Mouse (Mus musculus) intestine, embryonic 14.5 days (tissue): ENCODE results near the gene Snx29. TPM values are rescaled to one million over a fixed set of nuclear protein-coding genes. Genes with fewer than 3 reads are reported as not detected.
A peak's percentile ranks its signal among the peaks of the same experiment; 100 is the strongest.

ENCODE experiments used
- ATAC-seq: fragments of 200-750 bp; cut with Nextera tagmentation; replicated peaks from 2 replicates; pipeline ENCODE4 v1.8.0; 2017; ENCODE audit warnings: low read depth, moderate number of reproducible peaks, moderate TSS enrichment, moderate library complexity; ENCODE audit not compliant: low FRiP score, low TSS enrichment
- DNase-seq: peaks from one replicate; pipeline ENCODE4 v3.0.0-alpha.2; 2018; ENCODE audit warnings: low spot score
- H3K27ac ChIP-seq: fragments of 300-500 bp; sonication (generic); 2 replicates; pipeline ENCODE4 v1.5.1; 2014; ENCODE audit warnings: low read depth, mild to moderate bottlenecking, control low read depth
- H3K27me3 ChIP-seq: fragments of 300-500 bp; sonication (generic); replicated peaks from 2 replicates; pipeline ENCODE4 v1.6.1; 2014; ENCODE audit warnings: low read length, control low read depth; ENCODE audit not compliant: control insufficient read depth, insufficient read depth
- H3K36me3 ChIP-seq: fragments of 300-500 bp; sonication (generic); 2 replicates; pipeline ENCODE4 v1.6.1; 2014; ENCODE audit warnings: low read length, control low read depth; ENCODE audit not compliant: control insufficient read depth, insufficient read depth
- H3K4me1 ChIP-seq: fragments of 300-500 bp; sonication (generic); replicated peaks from 2 replicates; pipeline ENCODE4 v1.6.1; 2014; ENCODE audit warnings: low read length, control low read depth, mixed read lengths; ENCODE audit not compliant: control insufficient read depth, insufficient read depth
- H3K4me2 ChIP-seq: fragments of 300-500 bp; sonication (generic); 2 replicates; pipeline ENCODE4 v1.6.1; 2014; ENCODE audit warnings: low read length
- H3K4me3 ChIP-seq: fragments of 300-500 bp; sonication (generic); 2 replicates; pipeline ENCODE4 v1.5.1; 2014; ENCODE audit warnings: low read depth, low read length, control low read depth, mixed read lengths
- H3K9ac ChIP-seq: fragments of 300-500 bp; sonication (generic); 2 replicates; pipeline ENCODE4 v1.6.1; 2014; ENCODE audit warnings: mild to moderate bottlenecking, low read length
- H3K9me3 ChIP-seq: fragments of 300-500 bp; sonication (generic); 2 replicates; pipeline ENCODE4 v1.6.1; 2016; ENCODE audit warnings: low read length, control low read depth; ENCODE audit not compliant: control insufficient read depth
- WGBS: fragments of 180-500 bp; shearing (Covaris S2); extraction: QIAGEN DNeasy Blood & Tissue Kit; methylation state at CpG from one replicate; pipeline ENCODE4 v1.1.7; 2014; 5-methylcytosine and 5-hydroxymethylcytosine counted together
- polyA plus RNA-seq: library from polyadenylated mRNA; unstranded; fragments of >200 nt; fragmentation: Nextera tagmentation; extraction: Ambion mirVana; gene quantifications from 2 replicates; pipeline ENCODE4 v1.2.1, GENCODE M21; 2014

Gene Snx29
- polyA plus RNA-seq, 1 experiment from 2014 or later, result 6.3 TPM

DNA sequence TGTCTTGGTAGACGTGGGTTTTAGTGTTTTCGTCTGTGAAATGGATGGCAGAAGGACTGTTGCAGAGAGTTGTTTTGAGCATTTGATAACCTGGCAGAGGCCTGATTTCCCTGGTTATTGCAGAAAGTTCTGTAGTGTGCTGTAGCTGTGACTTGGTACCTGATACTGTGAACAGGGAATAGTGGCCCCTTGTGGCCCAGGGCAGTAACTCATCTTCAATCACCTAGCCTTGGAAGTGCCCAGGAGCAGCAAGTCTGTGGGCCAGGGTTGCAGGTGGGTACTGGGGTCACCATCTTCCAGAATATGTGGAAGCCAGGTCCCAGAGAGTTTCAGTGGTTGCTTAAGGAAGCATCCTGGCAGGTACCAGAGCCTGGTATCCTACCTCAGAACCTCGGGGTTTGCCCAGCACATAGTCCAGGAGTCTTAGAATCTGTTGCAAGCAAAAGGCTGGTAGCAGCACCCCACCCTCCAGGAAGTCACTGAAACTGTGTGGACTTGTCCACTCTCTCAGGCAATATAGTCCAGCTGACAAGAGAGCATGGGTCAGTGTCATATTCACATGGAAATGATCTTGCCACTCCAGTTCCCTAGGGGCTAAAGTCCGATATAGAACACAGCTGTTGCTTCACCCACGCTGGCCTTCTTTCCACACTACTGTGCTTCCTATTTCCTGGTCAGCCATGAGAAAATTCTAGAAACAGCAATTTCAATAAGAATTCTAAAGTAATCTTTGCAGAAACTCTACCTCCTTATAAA lies 281.1 kb downstream of the Snx29 start:
- ATAC-seq, result peak; percentile 70
- no peak overlapping the region for H3K9ac ChIP-seq
- H3K4me2 ChIP-seq, result no peak overlapping the region
- H3K4me3 ChIP-seq, result no peak overlapping the region
- H3K9me3 ChIP-seq, result no peaks in the 10 kb centered on the region
- H3K27ac ChIP-seq, result no peak overlapping the region
- H3K27me3 ChIP-seq, result no peaks in the 10 kb centered on the region
- H3K36me3 ChIP-seq, result no peaks in the 10 kb centered on the region
- no peaks in the 10 kb centered on the region for H3K4me1 ChIP-seq
- 75% methylated on average over 5 of the region's 5 CpGs for whole genome bisulfite sequencing
- no peak for DNase-seq

DNA sequence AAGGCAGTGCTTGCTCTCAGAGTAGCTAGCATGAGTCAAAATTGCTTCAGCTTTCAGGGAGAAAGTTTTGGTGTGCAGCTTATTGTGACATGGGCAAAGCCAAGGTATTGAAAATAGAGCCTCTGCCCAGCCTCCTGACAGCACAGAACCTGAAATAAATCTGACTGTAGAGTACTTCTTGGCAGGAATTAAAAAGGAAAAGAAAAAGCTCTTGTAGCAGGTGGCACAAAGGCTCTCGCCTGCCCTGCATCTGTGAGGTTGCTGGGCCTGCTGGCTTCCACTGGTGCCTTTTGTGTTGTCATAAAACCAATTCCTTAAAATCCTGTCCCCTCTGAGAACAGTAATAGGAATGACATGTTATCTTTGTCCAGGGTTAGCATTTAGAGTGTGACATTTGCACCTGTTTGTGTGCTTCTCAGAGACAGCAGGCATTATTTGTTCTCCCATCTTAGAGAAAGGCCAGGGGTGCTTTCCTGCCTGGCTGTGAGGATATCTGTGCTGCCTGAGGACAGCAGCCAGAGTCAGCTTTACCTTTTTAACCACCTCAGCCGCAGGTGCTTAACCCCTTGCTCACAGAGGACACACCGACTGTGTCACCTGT lies 289.9 kb downstream of the Snx29 start:
- Histone ChIP-seq H3K9me3 (0 out of 2 replicates have a peak, but pooled peaks cover 5% of the 10 kb centered on the region), H3K4me1 (peaks cover 7% of the 10 kb centered on the region; the same call in 1 of the 2 replicates), H3K27me3 (no peaks in the 10 kb centered on the region), H3K27ac (no peak overlapping the region), H3K9ac (no peak overlapping the region), H3K4me2 (no peak overlapping the region), H3K4me3 (no peak overlapping the region), H3K36me3 (no peaks in the 10 kb centered on the region)
- DNase-seq (no peak), ATAC-seq (no peak)
- WGBS, result 74% methylated on average over 3 of the region's 3 CpGs

DNA sequence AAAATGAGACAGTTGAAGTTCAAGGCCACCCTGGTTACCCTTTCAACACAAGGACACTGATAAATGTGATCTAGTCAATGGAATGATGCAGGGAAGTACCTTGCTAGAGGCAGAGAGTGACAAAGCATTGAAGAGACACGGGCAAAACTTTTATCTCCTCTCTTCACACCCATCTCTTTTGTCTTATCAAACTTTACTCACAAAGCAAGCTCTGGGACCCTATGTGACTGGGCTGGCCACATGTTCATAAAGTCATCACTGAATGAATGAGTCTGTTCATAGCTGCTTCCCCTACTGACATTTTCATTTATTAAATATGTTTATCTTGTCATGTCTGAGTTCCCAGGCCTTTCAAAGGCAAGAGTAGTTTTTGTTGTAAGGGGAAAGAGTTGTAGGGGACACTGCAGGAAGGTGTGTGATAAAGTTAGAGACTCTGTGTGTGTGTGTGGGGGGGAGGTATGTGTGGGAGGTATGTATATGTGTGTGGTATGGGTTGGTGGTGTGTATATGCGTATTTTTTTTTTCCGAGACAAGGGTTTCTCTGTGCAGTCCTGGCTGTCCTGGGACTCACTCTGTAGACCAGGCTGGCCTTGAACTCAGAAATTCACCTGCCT lies 291.8 kb downstream of the Snx29 start:
- H3K9me3 ChIP-seq, result 0 out of 2 replicates have a peak, but pooled peaks cover 5% of the 10 kb centered on the region
- H3K4me1 ChIP-seq, result peaks cover 7% of the 10 kb centered on the region; the same call in 1 of the 2 replicates
- no peak overlapping the region for H3K4me3 ChIP-seq
- no peak overlapping the region for H3K4me2 ChIP-seq
- H3K9ac ChIP-seq, result no peak overlapping the region
- DNase-seq, result no peak
- H3K27ac ChIP-seq, result no peak overlapping the region
- 89% methylated on average over 3 of the region's 3 CpGs for WGBS
- no peaks in the 10 kb centered on the region for H3K27me3 ChIP-seq
- no peaks in the 10 kb centered on the region for H3K36me3 ChIP-seq
- ATAC-seq, result no peak

DNA sequence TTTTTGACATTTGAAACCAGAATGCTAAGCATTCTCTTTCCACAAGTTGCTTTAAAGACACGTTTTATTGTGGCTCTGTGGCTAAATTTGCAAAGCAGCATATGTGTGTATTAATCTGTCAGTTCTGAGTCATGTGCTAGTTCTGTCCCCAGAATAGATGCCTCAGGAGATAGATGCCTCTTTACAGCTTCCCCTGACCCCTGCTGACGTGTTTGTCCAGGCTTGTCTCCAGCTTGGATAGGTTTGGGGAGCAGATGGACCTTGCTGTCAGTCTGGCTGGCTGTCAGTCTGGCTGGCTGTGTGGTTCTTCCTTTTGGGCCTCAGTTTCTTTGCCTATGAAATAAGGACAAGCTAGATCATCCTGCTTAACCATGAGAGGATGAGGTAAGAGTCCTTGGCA lies 292.9 kb downstream of the Snx29 start:
- no peak overlapping the region for H3K9ac ChIP-seq
- no peak overlapping the region for H3K27ac ChIP-seq
- 56% methylated on average over 2 of the region's 2 CpGs for WGBS
- H3K36me3 ChIP-seq, result no peaks in the 10 kb centered on the region
- H3K9me3 ChIP-seq, result 0 out of 2 replicates have a peak, but pooled peaks cover 5% of the 10 kb centered on the region
- no peak overlapping the region for H3K4me3 ChIP-seq
- ATAC-seq, result no peak
- DNase-seq, result no peak
- H3K27me3 ChIP-seq, result no peaks in the 10 kb centered on the region
- H3K4me2 ChIP-seq, result no peak overlapping the region
- peaks cover 7% of the 10 kb centered on the region; the same call in 1 of the 2 replicates for H3K4me1 ChIP-seq

DNA sequence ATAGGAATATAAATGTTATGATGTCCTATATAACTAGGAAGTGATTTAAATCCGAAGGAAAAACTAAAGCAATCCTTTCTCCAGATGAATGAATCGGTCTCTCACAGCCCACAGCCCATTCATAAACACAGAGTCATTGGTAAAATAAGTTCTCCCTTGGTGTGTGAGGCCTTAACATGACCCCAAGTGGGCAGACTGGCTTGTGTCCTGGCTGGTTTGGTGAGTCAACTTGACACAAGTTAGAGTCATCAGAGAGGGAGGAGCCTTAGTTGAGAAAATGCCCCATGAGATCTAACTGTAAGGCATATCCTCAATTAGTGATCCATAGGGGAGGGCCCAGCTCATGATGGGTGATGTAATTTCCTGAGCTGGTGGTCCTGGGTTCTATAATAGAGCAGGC lies 297.2 kb downstream of the Snx29 start:
- H3K4me1 ChIP-seq, result no peaks in the 10 kb centered on the region
- H3K36me3 ChIP-seq, result no peaks in the 10 kb centered on the region
- DNase-seq (no peak), ATAC-seq (no peak)
- H3K9me3 ChIP-seq, result 0 out of 2 replicates have a peak, but pooled peaks cover 5% of the 10 kb centered on the region
- H3K4me3 ChIP-seq, result no peak overlapping the region
- H3K27ac ChIP-seq, result no peak overlapping the region
- H3K4me2 ChIP-seq, result no peak overlapping the region
- no peaks in the 10 kb centered on the region for H3K27me3 ChIP-seq
- WGBS, result 80% methylated on average over 2 of the region's 2 CpGs
- no peak overlapping the region for H3K9ac ChIP-seq

DNA sequence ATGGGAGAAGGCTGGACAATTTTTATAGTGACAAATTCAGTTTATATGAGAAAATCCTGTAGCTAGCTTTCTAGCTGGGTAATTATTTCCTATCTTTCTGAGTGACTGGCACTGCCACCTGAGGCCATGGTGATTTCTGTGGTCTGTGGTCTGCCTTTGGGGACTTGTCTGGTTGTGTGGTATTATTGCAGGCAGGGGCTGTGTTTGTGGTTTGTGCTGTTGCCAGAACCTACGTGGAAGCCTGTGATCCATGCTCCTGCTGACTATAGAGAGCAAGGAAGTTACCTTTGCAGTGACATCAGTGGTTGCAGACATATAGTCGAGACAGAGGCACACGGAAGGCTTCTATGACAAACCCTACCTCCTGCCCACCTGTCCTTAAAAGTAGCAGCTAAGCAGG lies 298.3 kb downstream of the Snx29 start:
- Histone ChIP-seq H3K27ac (no peak overlapping the region), H3K36me3 (no peaks in the 10 kb centered on the region), H3K9me3 (0 out of 2 replicates have a peak, but pooled peaks cover 5% of the 10 kb centered on the region), H3K4me2 (no peak overlapping the region), H3K4me3 (no peak overlapping the region), H3K4me1 (no peaks in the 10 kb centered on the region), H3K9ac (no peak overlapping the region), H3K27me3 (no peaks in the 10 kb centered on the region)
- no peak for DNase-seq
- no peak for ATAC-seq
- 89% methylated on average over 3 of the region's 3 CpGs for WGBS

DNA sequence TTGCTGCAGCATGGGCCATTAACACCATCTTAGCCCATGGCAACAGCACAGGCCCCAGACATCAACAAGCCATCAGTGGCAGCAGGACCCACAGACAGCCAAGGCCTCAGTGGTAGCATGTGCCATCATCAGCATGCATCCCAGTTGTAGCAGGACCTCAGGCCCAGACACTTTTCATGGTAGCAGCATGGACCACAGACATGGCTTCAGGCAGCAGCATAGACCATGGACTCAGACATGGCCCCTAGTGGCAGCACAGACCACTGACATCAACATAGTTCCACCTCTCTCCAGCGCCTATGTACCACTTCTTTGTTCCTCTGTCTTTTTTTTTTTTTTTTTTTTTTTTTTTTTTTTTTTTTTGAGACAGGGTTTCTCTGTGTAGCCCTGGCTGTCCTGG lies 299.0 kb downstream of the Snx29 start:
- 0 out of 2 replicates have a peak, but pooled peaks cover 2% of the 10 kb centered on the region for H3K9me3 ChIP-seq
- ATAC-seq (no peak), DNase-seq (no peak)
- no peaks in the 10 kb centered on the region for H3K36me3 ChIP-seq
- no peaks in the 10 kb centered on the region for H3K27me3 ChIP-seq
- no peaks in the 10 kb centered on the region for H3K4me1 ChIP-seq
- no peak overlapping the region for H3K4me3 ChIP-seq
- no peak overlapping the region for H3K27ac ChIP-seq
- H3K9ac ChIP-seq, result no peak overlapping the region
- no peak overlapping the region for H3K4me2 ChIP-seq
- 73% methylated on average over 1 of the region's 1 CpGs for WGBS

DNA sequence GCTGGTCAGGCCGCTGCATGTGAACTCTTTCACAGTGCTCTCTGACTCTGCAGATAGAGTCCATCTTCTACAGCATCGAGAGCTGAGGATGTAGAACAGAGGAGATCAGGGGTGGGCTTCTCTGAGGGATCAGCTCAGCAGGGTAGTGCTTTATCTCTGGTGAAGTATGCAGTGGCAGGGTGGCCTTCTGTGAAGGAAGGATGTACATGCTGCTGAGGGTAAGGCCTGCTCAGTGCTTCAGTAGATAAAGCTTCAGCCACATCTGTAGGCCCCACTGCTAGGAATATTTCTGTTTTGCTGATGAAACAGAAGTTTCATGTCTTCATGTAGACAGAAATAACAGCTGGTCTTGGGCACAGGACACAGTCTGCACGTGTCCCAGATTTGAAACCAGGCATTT lies 300.3 kb downstream of the Snx29 start:
- 68% methylated on average over 3 of the region's 3 CpGs for WGBS
- DNase-seq (no peak), ATAC-seq (no peak)
- no peak overlapping the region for H3K27ac ChIP-seq
- H3K4me2 ChIP-seq, result no peak overlapping the region
- H3K4me3 ChIP-seq, result no peak overlapping the region
- H3K27me3 ChIP-seq, result no peaks in the 10 kb centered on the region
- H3K9ac ChIP-seq, result no peak overlapping the region
- H3K4me1 ChIP-seq, result no peaks in the 10 kb centered on the region
- no peaks in the 10 kb centered on the region for H3K36me3 ChIP-seq
- no peaks in the 10 kb centered on the region for H3K9me3 ChIP-seq
